Mouse (Mus musculus): ENCODE measurements around the gene Olfr1287. TPM values are rescaled to one million over a fixed set of nuclear protein-coding genes. Genes with fewer than 3 reads are reported as not detected.

Olfr1287 gene
- not detected in 2 replicates for polyA plus RNA-seq (2015; fragmentation: Nextera tagmentation; extraction: Ambion mirVana)

GRCm38 (mm10) chr2:111448842-111449241 lies at the start of gene Olfr1287:
Gene Olfr1287, plus strand, starts transcription at chr2:111449142.

DNA sequence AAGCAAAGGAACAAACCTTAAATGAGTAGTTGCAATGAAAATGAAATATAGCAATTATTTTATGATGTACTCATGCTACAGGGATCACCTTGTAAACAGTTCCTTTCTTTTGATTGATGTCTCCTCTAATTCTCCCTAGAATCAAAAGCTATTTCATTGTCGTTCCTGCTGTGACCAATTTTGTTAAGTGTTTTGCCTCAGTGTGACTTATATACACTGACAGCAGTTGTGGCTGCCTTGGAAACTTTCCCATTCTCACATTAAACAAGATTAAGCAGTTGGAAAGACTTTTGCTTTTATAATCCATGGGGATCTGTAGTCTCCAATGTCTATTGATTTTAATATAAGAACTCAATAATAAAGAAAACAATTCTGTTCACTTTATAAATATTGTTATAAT lies 26.0 kb upstream of the Olfr1287 start, which contains the start of gene Olfr1286:
Gene Olfr1286 (minus strand): TSS at position 185 of the 400 bp plus-strand sequence.

DNA sequence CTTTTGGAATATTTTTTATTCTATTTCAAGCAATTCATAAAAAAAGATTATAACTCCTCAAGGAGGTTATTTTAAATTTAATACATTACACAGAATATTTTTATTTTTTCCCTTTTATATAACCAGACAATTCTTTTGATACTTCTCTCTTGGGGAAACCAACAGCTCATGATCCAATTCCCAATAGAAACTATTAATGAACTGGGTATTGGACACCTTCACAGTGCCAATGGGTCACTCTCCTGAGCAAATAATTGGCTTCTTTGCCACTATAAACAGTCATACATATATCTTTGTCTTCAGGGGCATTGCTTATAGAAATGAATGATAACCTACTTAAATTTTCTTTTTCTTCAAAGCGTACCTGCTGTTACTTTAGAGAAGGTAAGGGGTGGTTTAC lies 24.9 kb downstream of the Olfr1287 start, which contains the start of gene Olfr1288:
Gene Olfr1288 (plus strand): TSS at position 301 of the 400 bp plus-strand sequence.

DNA sequence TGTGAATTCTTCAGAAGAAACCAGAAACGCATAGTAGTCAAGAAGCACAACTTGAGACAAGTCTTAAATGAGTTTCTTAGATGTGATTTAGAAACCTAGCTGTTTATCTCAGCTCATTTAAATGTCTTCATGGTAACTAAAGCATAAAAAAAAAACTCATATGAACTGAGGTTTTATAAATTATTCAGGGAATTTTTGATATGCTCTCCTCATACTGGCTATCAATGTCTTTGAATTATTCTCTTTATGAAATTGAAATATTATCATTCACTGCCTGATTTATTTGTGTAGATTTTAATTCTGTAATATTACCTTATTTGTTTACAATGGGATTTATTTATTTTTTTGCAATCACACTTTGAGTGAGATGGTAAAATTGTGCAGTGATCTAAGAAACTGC lies 31.6 kb downstream of the Olfr1287 start, which contains the start of gene Olfr1289:
Gene Olfr1289 (plus strand): TSS at position 301 of the 400 bp plus-strand sequence.

GRCm38 (mm10) chr2:111493729-111494128 lies 44.8 kb downstream of the Olfr1287 start, which contains the start of gene Olfr1290:
Gene Olfr1290, minus strand, starts transcription at chr2:111493829.

DNA sequence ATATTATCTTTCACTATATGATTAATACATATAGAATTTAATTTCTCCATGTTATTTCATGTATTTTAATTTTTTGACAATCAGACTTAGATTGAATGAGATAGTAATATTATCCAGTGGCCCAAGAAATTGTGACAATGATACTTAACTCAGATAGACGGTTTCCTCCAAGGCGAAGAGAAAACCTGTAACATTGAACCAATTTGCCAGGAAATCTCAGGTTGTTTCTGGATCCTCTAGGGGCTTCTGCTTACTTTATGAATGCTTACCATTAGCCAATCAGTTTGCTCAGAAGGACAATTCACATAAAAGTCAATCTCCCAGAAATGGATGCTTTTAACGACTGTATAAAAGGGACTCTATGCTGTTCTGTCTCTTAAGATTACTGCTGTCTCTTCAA lies 47.9 kb downstream of the Olfr1287 start, which contains the start of gene Olfr1291-ps1:
Gene Olfr1291-ps1 (plus strand): TSS at position 301 of the 400 bp plus-strand sequence.

Other genes starting within 250 kb of the Olfr1287 start
- not detected in 2 replicates for gene 4930430A15Rik, start 219.5 kb upstream of the Olfr1287 start, polyA plus RNA-seq (2015; fragmentation: Nextera tagmentation; extraction: Ambion mirVana)
- gene Olfr1275, start 213.9 kb upstream of the Olfr1287 start, polyA plus RNA-seq (2015; fragmentation: Nextera tagmentation; extraction: Ambion mirVana): not detected in 2 replicates
- gene Olfr1276, start 194.6 kb upstream of the Olfr1287 start, polyA plus RNA-seq (2015; fragmentation: Nextera tagmentation; extraction: Ambion mirVana): not detected in 2 replicates
- gene Olfr1277, start 175.0 kb upstream of the Olfr1287 start, polyA plus RNA-seq (2015; fragmentation: Nextera tagmentation; extraction: Ambion mirVana): not detected in 2 replicates
- not detected in 2 replicates for gene Olfr1278, start 159.0 kb upstream of the Olfr1287 start, polyA plus RNA-seq (2015; fragmentation: Nextera tagmentation; extraction: Ambion mirVana)
- not detected in 2 replicates for gene Olfr1279, start 148.5 kb upstream of the Olfr1287 start, polyA plus RNA-seq (2015; fragmentation: Nextera tagmentation; extraction: Ambion mirVana)
- not detected in 2 replicates for gene Olfr1280, start 135.1 kb upstream of the Olfr1287 start, polyA plus RNA-seq (2015; fragmentation: Nextera tagmentation; extraction: Ambion mirVana)
- not detected in 2 replicates for gene Olfr1281, start 122.6 kb upstream of the Olfr1287 start, polyA plus RNA-seq (2015; fragmentation: Nextera tagmentation; extraction: Ambion mirVana)
- not detected in 2 replicates for gene Olfr1282, start 113.1 kb upstream of the Olfr1287 start, polyA plus RNA-seq (2015; fragmentation: Nextera tagmentation; extraction: Ambion mirVana)
- not detected in 2 replicates for gene Olfr1283, start 82.4 kb upstream of the Olfr1287 start, polyA plus RNA-seq (2015; fragmentation: Nextera tagmentation; extraction: Ambion mirVana)
- not detected in 2 replicates for gene Olfr1284, start 73.6 kb upstream of the Olfr1287 start, polyA plus RNA-seq (2015; fragmentation: Nextera tagmentation; extraction: Ambion mirVana)
- gene Olfr1286, start 26.0 kb upstream of the Olfr1287 start, polyA plus RNA-seq (2015; fragmentation: Nextera tagmentation; extraction: Ambion mirVana): not detected in 2 replicates
- not detected in 2 replicates for gene Olfr1288, start 25.0 kb downstream of the Olfr1287 start, polyA plus RNA-seq (2015; fragmentation: Nextera tagmentation; extraction: Ambion mirVana)
- gene Olfr1289, start 31.7 kb downstream of the Olfr1287 start, polyA plus RNA-seq (2015; fragmentation: Nextera tagmentation; extraction: Ambion mirVana): not detected in 2 replicates
- gene Olfr1290, start 44.7 kb downstream of the Olfr1287 start, polyA plus RNA-seq (2015; fragmentation: Nextera tagmentation; extraction: Ambion mirVana): not detected in 2 replicates
- not detected in 2 replicates for gene Olfr1291-ps1, start 48.0 kb downstream of the Olfr1287 start, polyA plus RNA-seq (2015; fragmentation: Nextera tagmentation; extraction: Ambion mirVana)
- gene Olfr1293-ps, start 76.1 kb downstream of the Olfr1287 start, polyA plus RNA-seq (2015; fragmentation: Nextera tagmentation; extraction: Ambion mirVana): not detected in 2 replicates
- gene Olfr1294, start 91.1 kb downstream of the Olfr1287 start, polyA plus RNA-seq (2015; fragmentation: Nextera tagmentation; extraction: Ambion mirVana): not detected in 2 replicates
- not detected in 2 replicates for gene Olfr1295, start 120.5 kb downstream of the Olfr1287 start, polyA plus RNA-seq (2015; fragmentation: Nextera tagmentation; extraction: Ambion mirVana)
- not detected in 2 replicates for gene Olfr1297, start 177.4 kb downstream of the Olfr1287 start, polyA plus RNA-seq (2015; fragmentation: Nextera tagmentation; extraction: Ambion mirVana)
- not detected in 2 replicates for gene Olfr1298, start 200.1 kb downstream of the Olfr1287 start, polyA plus RNA-seq (2015; fragmentation: Nextera tagmentation; extraction: Ambion mirVana)
- not detected in 2 replicates for gene Olfr1299, start 212.3 kb downstream of the Olfr1287 start, polyA plus RNA-seq (2015; fragmentation: Nextera tagmentation; extraction: Ambion mirVana)